Mouse (Mus musculus) cerebellum, adult 2 months (tissue): Measurements from ENCODE around the gene Ddx10.

Experiments used
- CTCF ChIP-seq: fragments of 200-500 bp; IDR thresholded peaks from 2 replicates; pipeline ENCODE4 v1.5.1; 2011; ENCODE audit warnings: low read depth, mild to moderate bottlenecking, control low read depth, low read length, moderate library complexity, borderline replicate concordance; ENCODE audit not compliant: insufficient read depth
- POLR2A ChIP-seq: fragments of 200-500 bp; IDR thresholded peaks from 2 replicates; pipeline ENCODE4 v1.6.1; 2011; ENCODE audit warnings: low read length, control low read depth, borderline replicate concordance; ENCODE audit not compliant: insufficient read depth

GRCm38 (mm10) chr9:53064531-53064930 is 183.3 kb downstream of the Ddx10 start:
- no peak for TF ChIP-seq CTCF
- TF ChIP-seq POLR2A = no peak
